Mouse (Mus musculus) right cerebral cortex, postnatal 4 days (tissue): ENCODE data around the gene Fam104a.

ENCODE experiments used
- DNase-seq: peaks from one replicate; pipeline ENCODE4 v3.0.0-alpha.2; 2022

Gene Fam104a

GRCm38 (mm10) chr11:113625437-113625836 lies 58.5 kb downstream of the Fam104a start:
- no peak for DNase-seq

DNA sequence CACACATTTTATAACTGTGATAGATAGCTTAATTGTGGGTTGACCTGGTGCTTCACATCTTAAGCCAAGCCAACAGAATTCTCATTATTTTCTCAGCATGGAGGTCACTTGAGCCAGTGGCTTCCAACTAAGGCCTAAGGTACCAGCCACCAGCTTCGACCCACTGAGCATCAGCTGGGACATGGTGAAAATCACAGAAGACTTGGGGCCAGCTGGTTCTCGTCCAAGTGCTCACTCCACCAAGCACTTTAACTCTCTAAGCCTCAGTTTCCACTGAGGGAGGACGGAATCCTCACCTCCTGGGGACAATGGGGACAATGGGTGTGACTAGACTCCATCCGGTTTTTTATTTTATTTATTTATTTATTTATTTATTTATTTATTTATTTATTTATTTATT lies 61.9 kb downstream of the Fam104a start:
- DNase-seq = no peak

- no peak for DNase-seq
These were observed 63.0 kb downstream of the Fam104a start for GRCm38 (mm10) chr11:113621001-113621400.

- DNase-seq = no peak
These were observed 64.4 kb downstream of the Fam104a start for GRCm38 (mm10) chr11:113619420-113620080.

- DNase-seq = peak; percentile 83
These were observed 65.1 kb downstream of the Fam104a start, which contains the start of gene Sstr2 for GRCm38 (mm10) chr11:113618672-113619419. Gene Sstr2, plus strand, starts transcription at chr11:113619342.

GRCm38 (mm10) chr11:113618303-113618671 lies 65.7 kb downstream of the Fam104a start:
- no peak for DNase-seq

- DNase-seq = peak; percentile 88
These were observed 66.6 kb downstream of the Fam104a start for GRCm38 (mm10) chr11:113617132-113617911.

- DNase-seq = no peak
These were observed 69.5 kb downstream of the Fam104a start for GRCm38 (mm10) chr11:113614476-113614875.

- DNase-seq = peak; percentile 59
These were observed 72.0 kb downstream of the Fam104a start for GRCm38 (mm10) chr11:113611664-113612611.
